Mouse (Mus musculus): ENCODE data around the gene Gne. TPM values are rescaled to one million over a fixed set of nuclear protein-coding genes. Genes with fewer than 3 reads are reported as not detected.
A peak's percentile ranks its signal among the peaks of the same experiment; 100 is the strongest.

Gene Gne
- polyA plus RNA-seq, 1 experiment from 2014 or later, result 18.0 TPM

- ATAC-seq, result no peak
- no peaks in the 10 kb centered on the region for H3K27me3 ChIP-seq
- H3K4me2 ChIP-seq, result peak overlapping the region; percentile 68
- no peaks in the 10 kb centered on the region for H3K36me3 ChIP-seq (ENCODE audit: poor library complexity, severe bottlenecking)
- peak overlapping the region; percentile 68 for H3K4me3 ChIP-seq
- WGBS, result 14% methylated on average over 11 of the region's 11 CpGs
- peaks cover 24% of the 10 kb centered on the region for H3K4me1 ChIP-seq
- no peaks in the 10 kb centered on the region for H3K9me3 ChIP-seq (replicated peaks)
- peak overlapping the region; percentile 84 for H3K9ac ChIP-seq
- H3K27ac ChIP-seq, result 0 out of 2 replicates have a peak overlapping the region, but pooled peaks have one; percentile 58
Observed at GRCm38 (mm10) chr4:44071741-44072145, 12.2 kb downstream of the Gne start.

- Histone ChIP-seq H3K4me2 (peak overlapping the region; percentile 68), H3K27me3 (no peaks in the 10 kb centered on the region), H3K27ac (no peak overlapping the region), H3K9ac (no peak overlapping the region), H3K36me3 (ENCODE audit: poor library complexity, severe bottlenecking) (no peaks in the 10 kb centered on the region), H3K4me1 (peaks cover 24% of the 10 kb centered on the region), H3K4me3 (no peak overlapping the region), H3K9me3 (replicated peaks) (no peaks in the 10 kb centered on the region)
- no peak for ATAC-seq
- WGBS, result 69% methylated on average over 4 of the region's 4 CpGs
Observed at GRCm38 (mm10) chr4:44070641-44071040, 13.3 kb downstream of the Gne start.

- no peaks in the 10 kb centered on the region for H3K36me3 ChIP-seq (ENCODE audit: poor library complexity, severe bottlenecking)
- H3K4me3 ChIP-seq, result no peak overlapping the region
- 92% methylated on average over 4 of the region's 4 CpGs for WGBS
- H3K4me2 ChIP-seq, result no peak overlapping the region
- H3K4me1 ChIP-seq, result peaks cover 26% of the 10 kb centered on the region
- H3K9ac ChIP-seq, result no peak overlapping the region
- ATAC-seq, result no peak
- no peak overlapping the region for H3K27ac ChIP-seq
- no peaks in the 10 kb centered on the region for H3K9me3 ChIP-seq (replicated peaks)
- no peaks in the 10 kb centered on the region for H3K27me3 ChIP-seq
Observed at GRCm38 (mm10) chr4:44069411-44069810, 14.6 kb downstream of the Gne start.

GRCm38 (mm10) chr4:44068736-44069135, 15.2 kb downstream of the Gne start:
- no peak for ATAC-seq
- H3K9ac ChIP-seq, result no peak overlapping the region
- no peak overlapping the region; the same call in 1 of the 2 replicates for H3K4me2 ChIP-seq
- H3K4me1 ChIP-seq, result peaks cover 26% of the 10 kb centered on the region
- no peak overlapping the region for H3K4me3 ChIP-seq
- 31% methylated on average over 9 of the region's 9 CpGs for WGBS
- H3K9me3 ChIP-seq (replicated peaks), result no peaks in the 10 kb centered on the region
- H3K27ac ChIP-seq, result no peak overlapping the region
- H3K27me3 ChIP-seq, result no peaks in the 10 kb centered on the region
- no peaks in the 10 kb centered on the region for H3K36me3 ChIP-seq (ENCODE audit: poor library complexity, severe bottlenecking)

- no peaks in the 10 kb centered on the region for H3K9me3 ChIP-seq (replicated peaks)
- no peak overlapping the region for H3K4me2 ChIP-seq
- no peak overlapping the region for H3K27ac ChIP-seq
- no peak overlapping the region for H3K9ac ChIP-seq
- peaks cover 19% of the 10 kb centered on the region for H3K4me1 ChIP-seq
- H3K4me3 ChIP-seq, result no peak overlapping the region
- no peaks in the 10 kb centered on the region for H3K27me3 ChIP-seq
- H3K36me3 ChIP-seq (ENCODE audit: poor library complexity, severe bottlenecking), result peaks cover 5% of the 10 kb centered on the region; the same call in 1 of the 2 replicates
- no peak for ATAC-seq
- 89% methylated on average over 6 of the region's 6 CpGs for WGBS
Observed at GRCm38 (mm10) chr4:44066891-44067290, 17.1 kb downstream of the Gne start.

GRCm38 (mm10) chr4:44065355-44066025, 18.5 kb downstream of the Gne start:
- WGBS, result 41% methylated on average over 16 of the region's 16 CpGs

GRCm38 (mm10) chr4:44062816-44063215, 21.2 kb downstream of the Gne start:
- WGBS, result 89% methylated on average over 14 of the region's 14 CpGs
- Histone ChIP-seq H3K4me2 (no peak overlapping the region), H3K9me3 (replicated peaks) (no peaks in the 10 kb centered on the region), H3K4me3 (no peak overlapping the region), H3K4me1 (peaks cover 2% of the 10 kb centered on the region; the same call in 1 of the 2 replicates), H3K9ac (no peak overlapping the region), H3K27me3 (no peaks in the 10 kb centered on the region), H3K27ac (no peak overlapping the region), H3K36me3 (ENCODE audit: poor library complexity, severe bottlenecking) (peaks cover 5% of the 10 kb centered on the region; the same call in 1 of the 2 replicates)
- no peak for ATAC-seq

More at GRCm38 (mm10) chr4:44065355-44066025, 18.5 kb downstream of the Gne start:
- no peaks in the 10 kb centered on the region for H3K9me3 ChIP-seq (replicated peaks)
- no peaks in the 10 kb centered on the region for H3K27me3 ChIP-seq
- peaks cover 5% of the 10 kb centered on the region; the same call in 1 of the 2 replicates for H3K36me3 ChIP-seq (ENCODE audit: poor library complexity, severe bottlenecking)
- peaks cover 6% of the 10 kb centered on the region for H3K4me1 ChIP-seq
- no peak overlapping the region for H3K4me3 ChIP-seq
- peak; percentile 61; the same call in 1 of the 2 replicates for ATAC-seq
- H3K9ac ChIP-seq, result no peak overlapping the region; the same call in 1 of the 2 replicates
- no peak overlapping the region for H3K27ac ChIP-seq
- no peak overlapping the region for H3K4me2 ChIP-seq

GRCm38 (mm10) chr4:44062062-44062461, 21.9 kb downstream of the Gne start:
- Histone ChIP-seq H3K4me3 (no peak overlapping the region), H3K27me3 (no peaks in the 10 kb centered on the region), H3K4me2 (no peak overlapping the region), H3K27ac (no peak overlapping the region), H3K9ac (no peak overlapping the region), H3K9me3 (replicated peaks) (no peaks in the 10 kb centered on the region), H3K36me3 (ENCODE audit: poor library complexity, severe bottlenecking) (peaks cover 5% of the 10 kb centered on the region; the same call in 1 of the 2 replicates), H3K4me1 (peaks cover 2% of the 10 kb centered on the region; the same call in 1 of the 2 replicates)
- WGBS, result 61% methylated on average over 9 of the region's 9 CpGs
- no peak for ATAC-seq

GRCm38 (mm10) chr4:44059674-44060073, 24.3 kb downstream of the Gne start:
- H3K27me3 ChIP-seq, result no peaks in the 10 kb centered on the region
- 95% methylated on average over 13 of the region's 13 CpGs for WGBS

GRCm38 (mm10) chr4:44049812-44050211, 34.2 kb downstream of the Gne start:
- Histone ChIP-seq H3K27ac (no peak overlapping the region), H3K4me1 (peaks cover 4% of the 10 kb centered on the region; the same call in 1 of the 2 replicates), H3K36me3 (ENCODE audit: poor library complexity, severe bottlenecking) (peaks cover 7% of the 10 kb centered on the region; the same call in 1 of the 2 replicates), H3K9ac (no peak overlapping the region), H3K27me3 (no peaks in the 10 kb centered on the region), H3K4me2 (no peak overlapping the region), H3K4me3 (no peak overlapping the region), H3K9me3 (replicated peaks) (no peaks in the 10 kb centered on the region)
- no peak for ATAC-seq
- 84% methylated on average over 5 of the region's 5 CpGs for WGBS

More at GRCm38 (mm10) chr4:44059674-44060073, 24.3 kb downstream of the Gne start:
- Histone ChIP-seq H3K27ac (no peak overlapping the region), H3K36me3 (ENCODE audit: poor library complexity, severe bottlenecking) (peaks cover 5% of the 10 kb centered on the region; the same call in 1 of the 2 replicates), H3K4me2 (no peak overlapping the region), H3K9ac (no peak overlapping the region), H3K9me3 (replicated peaks) (no peaks in the 10 kb centered on the region), H3K4me3 (no peak overlapping the region), H3K4me1 (no peaks in the 10 kb centered on the region)
- ATAC-seq, result no peak

- Histone ChIP-seq H3K4me2 (no peak overlapping the region), H3K9me3 (replicated peaks) (no peaks in the 10 kb centered on the region), H3K36me3 (ENCODE audit: poor library complexity, severe bottlenecking) (peaks cover 22% of the 10 kb centered on the region), H3K27ac (no peak overlapping the region), H3K27me3 (no peaks in the 10 kb centered on the region), H3K9ac (no peak overlapping the region), H3K4me1 (no peaks in the 10 kb centered on the region), H3K4me3 (no peak overlapping the region)
- ATAC-seq, result no peak
- WGBS, result 91% methylated on average over 5 of the region's 5 CpGs
Observed at GRCm38 (mm10) chr4:44046066-44046465, 37.9 kb downstream of the Gne start.

- H3K9ac ChIP-seq, result no peak overlapping the region
- WGBS, result 95% methylated on average over 5 of the region's 5 CpGs
- no peaks in the 10 kb centered on the region for H3K9me3 ChIP-seq (replicated peaks)
- H3K27ac ChIP-seq, result no peak overlapping the region
- ATAC-seq, result no peak
- H3K4me3 ChIP-seq, result no peak overlapping the region
- no peak overlapping the region for H3K4me2 ChIP-seq
- H3K4me1 ChIP-seq, result no peaks in the 10 kb centered on the region
- H3K36me3 ChIP-seq (ENCODE audit: poor library complexity, severe bottlenecking), result peaks cover 35% of the 10 kb centered on the region
- no peaks in the 10 kb centered on the region for H3K27me3 ChIP-seq
Observed at GRCm38 (mm10) chr4:44044685-44045356, 39.2 kb downstream of the Gne start.

Measured in forebrain, embryonic 13.5 days (tissue).